Mouse (Mus musculus) spleen, adult 2 months (tissue): ENCODE measurements around the gene Smyd3. TPM values are rescaled to one million over a fixed set of nuclear protein-coding genes. Genes with fewer than 3 reads are reported as not detected.

Experiments
- DNase-seq, 2 experiments: peaks; one replicate each; pipeline versions ENCODE4 v3.0.0 to v3.0.0-alpha.2; 2012 to 2021; ENCODE audit warnings: low spot score in 2 of 2, low read depth in 1 of 2
- H3K27ac ChIP-seq: fragments of 200-500 bp; 2 replicates; pipeline ENCODE4 v1.5.1; 2012; ENCODE audit warnings: low read length, inconsistent platforms; ENCODE audit not compliant: insufficient read depth
- H3K27me3 ChIP-seq: fragments of 200-500 bp; 2 replicates; pipeline ENCODE4 v1.6.1; 2012; ENCODE audit warnings: mild to moderate bottlenecking, moderate library complexity, low read length, inconsistent platforms; ENCODE audit not compliant: control insufficient read depth, insufficient read depth
- H3K36me3 ChIP-seq: fragments of 200-500 bp; 2 replicates; pipeline ENCODE4 v1.6.1; 2012; ENCODE audit warnings: mild to moderate bottlenecking, low read length, inconsistent platforms; ENCODE audit not compliant: control insufficient read depth, insufficient read depth
- H3K4me1 ChIP-seq: fragments of 200-500 bp; 2 replicates; pipeline ENCODE4 v1.6.1; 2011; ENCODE audit warnings: inconsistent platforms; ENCODE audit not compliant: control insufficient read depth, insufficient read depth, insufficient read length
- H3K4me3 ChIP-seq: fragments of 200-500 bp; 2 replicates; pipeline ENCODE4 v1.5.1; 2011; ENCODE audit warnings: mild to moderate bottlenecking, inconsistent platforms; ENCODE audit not compliant: insufficient read depth, insufficient read length; ENCODE audit errors: extremely low read depth
- CTCF ChIP-seq: fragments of 200-500 bp; IDR thresholded peaks from 2 replicates; pipeline ENCODE4 v1.5.1; 2011; ENCODE audit warnings: mild to moderate bottlenecking, inconsistent platforms; ENCODE audit not compliant: insufficient read depth, insufficient read length, insufficient replicate concordance; ENCODE audit errors: extremely low read depth
- POLR2A ChIP-seq: fragments of 200-500 bp; IDR thresholded peaks from 2 replicates; pipeline ENCODE4 v1.6.1; 2011; ENCODE audit warnings: low read depth, low read length, inconsistent platforms
- WGBS: fragments of 180-500 bp; shearing (Covaris S2); methylation state at CpG from one replicate; pipeline ENCODE4 v1.1.7; 2018; 5-methylcytosine and 5-hydroxymethylcytosine counted together
- polyA plus RNA-seq: library from polyadenylated mRNA; depleted of rRNA; stranded (reverse); fragments of >200 nt; gene quantifications from 2 replicates; pipeline ENCODE4 v1.2.3, GENCODE M21; 2012

Smyd3 gene
- polyA plus RNA-seq, 1 experiment: 3.6 TPM

- H3K27me3 ChIP-seq: no peaks in the 10 kb centered on the region
- no peaks in the 10 kb centered on the region for H3K4me1 ChIP-seq
- WGBS: 70% methylated on average over 8 of the region's 8 CpGs
- peaks cover 2% of the 10 kb centered on the region; the same call in 1 of the 2 replicates for H3K36me3 ChIP-seq
- H3K4me3 ChIP-seq: no peak overlapping the region
- no peak for DNase-seq
- TF ChIP-seq CTCF: no peak
- TF ChIP-seq POLR2A: no peak
- no peak overlapping the region for H3K27ac ChIP-seq
Observed at GRCm38 (mm10) chr1:179096993-179097392, 420.8 kb downstream of the Smyd3 start.

GRCm38 (mm10) chr1:179096323-179096722, 421.5 kb downstream of the Smyd3 start:
- Histone ChIP-seq H3K4me3 (no peak overlapping the region), H3K4me1 (no peaks in the 10 kb centered on the region), H3K27me3 (no peaks in the 10 kb centered on the region), H3K27ac (no peak overlapping the region), H3K36me3 (peaks cover 2% of the 10 kb centered on the region; the same call in 1 of the 2 replicates)
- WGBS: 91% methylated on average over 5 of the region's 5 CpGs
- no peak for DNase-seq
- TF ChIP-seq POLR2A: no peak
- no peak for TF ChIP-seq CTCF

GRCm38 (mm10) chr1:179089174-179089573, 428.7 kb downstream of the Smyd3 start:
- Histone ChIP-seq H3K27me3 (no peaks in the 10 kb centered on the region), H3K27ac (no peak overlapping the region), H3K4me1 (no peaks in the 10 kb centered on the region), H3K36me3 (peaks cover 2% of the 10 kb centered on the region; the same call in 1 of the 2 replicates), H3K4me3 (no peak overlapping the region)
- TF ChIP-seq POLR2A: no peak
- no peak for TF ChIP-seq CTCF
- WGBS: 80% methylated on average over 5 of the region's 5 CpGs
- no peak for DNase-seq

- no peak overlapping the region for H3K4me3 ChIP-seq
- no peak for DNase-seq
- 62% methylated on average over 6 of the region's 6 CpGs for WGBS
- no peaks in the 10 kb centered on the region for H3K27me3 ChIP-seq
- no peaks in the 10 kb centered on the region; the same call in 1 of the 2 replicates for H3K36me3 ChIP-seq
- no peak for TF ChIP-seq CTCF
- TF ChIP-seq POLR2A: no peak
- no peak overlapping the region for H3K27ac ChIP-seq
- H3K4me1 ChIP-seq: no peaks in the 10 kb centered on the region
Observed at GRCm38 (mm10) chr1:179087033-179087998, 430.5 kb downstream of the Smyd3 start.

- Histone ChIP-seq H3K27me3 (no peaks in the 10 kb centered on the region), H3K4me1 (no peaks in the 10 kb centered on the region), H3K4me3 (no peak overlapping the region), H3K36me3 (no peaks in the 10 kb centered on the region; the same call in 1 of the 2 replicates), H3K27ac (no peak overlapping the region)
- no peak for DNase-seq
- WGBS: 94% methylated on average over 7 of the region's 7 CpGs
- no peak for TF ChIP-seq CTCF
- no peak for TF ChIP-seq POLR2A
Observed at GRCm38 (mm10) chr1:179086208-179086607, 431.6 kb downstream of the Smyd3 start.

GRCm38 (mm10) chr1:179083098-179083497, 434.7 kb downstream of the Smyd3 start:
- Histone ChIP-seq H3K36me3 (no peaks in the 10 kb centered on the region; the same call in 1 of the 2 replicates), H3K4me1 (no peaks in the 10 kb centered on the region), H3K27ac (no peak overlapping the region), H3K27me3 (no peaks in the 10 kb centered on the region), H3K4me3 (no peak overlapping the region)
- no peak for DNase-seq
- WGBS: 73% methylated on average over 5 of the region's 5 CpGs
- TF ChIP-seq CTCF (no peak), POLR2A (no peak)

GRCm38 (mm10) chr1:179073846-179074245, 444.0 kb downstream of the Smyd3 start:
- Histone ChIP-seq H3K4me1 (no peaks in the 10 kb centered on the region), H3K36me3 (no peaks in the 10 kb centered on the region), H3K27me3 (no peaks in the 10 kb centered on the region), H3K27ac (no peak overlapping the region), H3K4me3 (no peak overlapping the region)
- TF ChIP-seq POLR2A (no peak), CTCF (no peak)
- 95% methylated on average over 7 of the region's 7 CpGs for WGBS
- DNase-seq: no peak
